Mouse (Mus musculus) limb, embryonic 15.5 days (tissue): Measurements from ENCODE around the gene Tgm5. TPM values are rescaled to one million over a fixed set of nuclear protein-coding genes. Genes with fewer than 3 reads are reported as not detected.
"Not testable (repeated sequence)": the region's sequence is repeated elsewhere in the genome, so short reads cannot be mapped to it uniquely, and the experiment has no call there.

Experiments used
- ATAC-seq: fragments of 200-750 bp; cut with Nextera tagmentation; 2 replicates; pipeline ENCODE4 v1.8.0; 2017; ENCODE audit warnings: low read depth, moderate TSS enrichment; ENCODE audit not compliant: insufficient number of reproducible peaks, low FRiP score, low TSS enrichment
- H3K27ac ChIP-seq: fragments of 300-500 bp; sonication (generic); 2 replicates; pipeline ENCODE4 v1.5.1; 2015; ENCODE audit warnings: moderate library complexity, mild to moderate bottlenecking, inconsistent platforms
- H3K27me3 ChIP-seq: fragments of 300-500 bp; sonication (generic); 2 replicates; pipeline ENCODE4 v1.6.1; 2015; ENCODE audit warnings: inconsistent platforms
- H3K36me3 ChIP-seq: fragments of 300-500 bp; sonication (generic); 2 replicates; pipeline ENCODE4 v1.6.1; 2015; ENCODE audit warnings: inconsistent platforms
- H3K4me1 ChIP-seq: fragments of 300-500 bp; sonication (generic); 2 replicates; pipeline ENCODE4 v1.6.1; 2015; ENCODE audit warnings: inconsistent platforms
- H3K4me2 ChIP-seq: fragments of 300-500 bp; sonication (generic); 2 replicates; pipeline ENCODE4 v1.6.1; 2015; ENCODE audit warnings: mild to moderate bottlenecking, inconsistent platforms
- H3K4me3 ChIP-seq: fragments of 300-500 bp; sonication (generic); 2 replicates; pipeline ENCODE4 v1.5.1; 2015; ENCODE audit warnings: mild to moderate bottlenecking, inconsistent platforms
- H3K9ac ChIP-seq: fragments of 300-500 bp; sonication (generic); 2 replicates; pipeline ENCODE4 v1.6.1; 2015; ENCODE audit warnings: inconsistent platforms
- H3K9me3 ChIP-seq: fragments of 300-500 bp; sonication (generic); 2 replicates; pipeline ENCODE4 v1.6.1; 2016; ENCODE audit warnings: inconsistent platforms
- WGBS: fragments of 180-500 bp; shearing (Covaris S2); methylation state at CpG from one replicate; pipeline ENCODE4 v1.1.7; 2015; 5-methylcytosine and 5-hydroxymethylcytosine counted together
- polyA plus RNA-seq: library from polyadenylated mRNA; unstranded; fragments of >200 nt; fragmentation: Nextera tagmentation; extraction: Ambion mirVana; gene quantifications from 2 replicates; pipeline ENCODE4 v1.2.1, GENCODE M21; 2015

Gene Tgm5
- polyA plus RNA-seq, 1 experiment from 2014 or later, result 0.10 TPM

DNA sequence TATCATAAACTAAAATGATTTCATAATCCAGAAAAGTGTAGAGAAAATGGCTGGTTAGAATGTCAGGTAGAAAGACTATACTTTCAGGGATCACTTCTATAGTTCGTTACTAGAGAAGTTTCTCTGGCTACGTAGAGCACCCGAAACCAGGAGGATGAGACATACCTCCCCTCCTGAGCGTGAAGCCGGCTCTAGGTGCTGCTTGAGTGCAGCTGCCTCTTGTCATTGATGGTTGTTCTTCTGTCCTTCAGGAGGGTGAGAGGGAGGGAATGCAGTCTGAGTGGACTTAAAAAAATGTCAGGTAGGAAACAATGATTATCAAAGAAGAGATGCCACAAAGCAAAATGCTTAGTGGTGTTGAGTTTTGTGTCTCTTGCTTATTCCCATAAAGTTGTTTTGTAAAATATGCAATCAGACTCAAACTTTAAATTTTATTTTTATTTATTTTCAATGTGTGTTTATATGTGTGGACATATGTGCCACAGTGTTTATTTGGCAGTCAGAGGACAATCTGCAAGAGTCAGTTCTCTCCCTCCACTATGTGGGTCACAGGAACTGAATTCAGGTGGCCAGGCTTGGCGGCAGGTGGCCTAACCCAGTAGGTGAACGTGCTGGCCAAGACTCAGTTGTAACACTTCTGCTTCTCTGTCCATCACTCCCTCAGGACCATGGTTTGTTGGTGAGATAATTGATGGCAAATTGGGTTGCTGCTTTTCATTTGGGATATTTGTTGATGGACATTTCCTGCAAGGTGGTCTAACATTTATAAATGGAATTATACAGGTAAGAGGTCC is 81.4 kb downstream of the Tgm5 start:
- Histone ChIP-seq H3K4me3 (no peak overlapping the region), H3K4me1 (peaks cover 4% of the 10 kb centered on the region), H3K4me2 (no peak overlapping the region), H3K36me3 (no peaks in the 10 kb centered on the region), H3K9ac (no peak overlapping the region), H3K27ac (no peak overlapping the region), H3K9me3 (no peaks in the 10 kb centered on the region), H3K27me3 (no peaks in the 10 kb centered on the region)
- ATAC-seq, result no peak
- 79% methylated on average over 7 of the region's 7 CpGs for WGBS

DNA sequence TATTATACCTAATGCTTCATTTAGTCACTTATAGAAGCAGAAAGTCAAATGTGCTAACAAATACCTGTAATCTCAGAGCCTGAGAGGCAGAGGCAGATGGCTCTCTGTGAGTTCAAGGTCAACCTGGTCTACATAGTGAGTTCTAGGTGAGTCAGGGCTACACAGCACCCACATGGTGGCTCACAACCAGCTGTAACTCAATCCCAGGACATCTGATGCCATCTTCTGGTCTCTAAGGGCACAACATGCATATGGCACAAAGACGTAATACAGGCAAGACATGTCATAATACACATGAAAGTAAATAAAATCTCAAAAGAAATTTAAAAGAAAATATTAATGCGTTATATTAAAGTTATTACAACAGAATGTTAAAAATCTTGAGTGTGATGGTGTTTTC is 82.1 kb downstream of the Tgm5 start:
- Histone ChIP-seq H3K4me1 (no peaks in the 10 kb centered on the region), H3K27me3 (no peaks in the 10 kb centered on the region), H3K36me3 (no peaks in the 10 kb centered on the region), H3K9me3 (no peaks in the 10 kb centered on the region), H3K27ac (no peak overlapping the region), H3K4me2 (no peak overlapping the region), H3K4me3 (no peak overlapping the region), H3K9ac (no peak overlapping the region)
- WGBS, result 69% methylated on average over 2 of the region's 2 CpGs
- no peak for ATAC-seq

DNA sequence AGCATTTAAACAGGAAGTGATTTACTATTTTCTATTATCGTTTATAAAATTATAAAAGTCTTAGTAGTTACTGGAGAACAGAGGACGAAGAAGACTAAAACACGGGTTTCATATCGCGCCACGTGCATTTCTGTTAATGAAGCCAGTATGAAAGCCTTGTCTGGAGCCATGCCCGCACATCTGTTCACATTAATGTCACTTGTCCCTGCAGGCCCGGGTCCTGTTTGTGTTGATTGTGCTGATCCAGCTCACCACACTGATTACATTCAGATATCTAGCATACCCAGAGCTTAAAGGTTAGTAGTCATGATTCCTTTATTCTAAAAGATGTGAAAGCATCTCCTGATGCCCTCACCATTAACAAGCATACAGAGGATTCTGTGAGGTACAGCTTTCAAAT is 86.8 kb downstream of the Tgm5 start:
- H3K9me3 ChIP-seq, result no peaks in the 10 kb centered on the region
- no peak overlapping the region for H3K4me2 ChIP-seq
- 77% methylated on average over 8 of the region's 8 CpGs for WGBS
- no peak for ATAC-seq
- no peaks in the 10 kb centered on the region for H3K27me3 ChIP-seq
- no peak overlapping the region for H3K9ac ChIP-seq
- H3K27ac ChIP-seq, result no peak overlapping the region
- no peaks in the 10 kb centered on the region for H3K4me1 ChIP-seq
- H3K4me3 ChIP-seq, result no peak overlapping the region
- H3K36me3 ChIP-seq, result no peaks in the 10 kb centered on the region

DNA sequence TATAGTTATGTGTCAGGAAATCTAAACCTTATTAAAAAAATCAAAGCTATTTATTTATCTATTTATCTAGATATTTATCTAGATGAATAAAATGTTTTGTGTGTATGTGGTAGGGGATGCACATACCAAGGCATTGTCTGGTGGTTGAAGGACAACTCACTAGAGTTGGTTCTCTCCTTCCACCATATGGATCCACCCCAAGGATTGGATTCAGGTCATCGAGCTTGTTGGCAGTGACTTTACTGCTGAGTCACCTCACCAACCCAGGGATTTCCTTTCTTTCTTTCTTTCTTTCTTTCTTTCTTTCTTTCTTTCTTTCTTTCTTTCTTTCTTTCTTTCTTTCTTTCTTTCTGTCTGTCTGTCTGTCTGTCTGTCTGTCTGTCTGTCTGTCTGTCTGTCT is 89.0 kb downstream of the Tgm5 start:
- not testable (repeated sequence) for H3K36me3 ChIP-seq, H3K4me3 ChIP-seq, H3K27ac ChIP-seq, ATAC-seq, H3K9ac ChIP-seq, H3K4me2 ChIP-seq, H3K27me3 ChIP-seq, H3K4me1 ChIP-seq, H3K9me3 ChIP-seq
- 84% methylated on average over 1 of the region's 1 CpGs for WGBS

Other genes starting within 250 kb of the Tgm5 start
- 4.8 and 6.2 TPM in 2 replicates for gene Cdan1, start 235.7 kb downstream of the Tgm5 start, polyA plus RNA-seq
- gene Ttbk2, start 235.2 kb downstream of the Tgm5 start, polyA plus RNA-seq, result 2.7 and 3.9 TPM in 2 replicates
- 21.8 and 25.5 TPM in 2 replicates for gene Ubr1, start 115.1 kb downstream of the Tgm5 start, polyA plus RNA-seq
- gene Tmem62, start 108.8 kb downstream of the Tgm5 start, polyA plus RNA-seq, result 2.4 and 2.6 TPM in 2 replicates
- gene Ccndbp1, start 77.4 kb downstream of the Tgm5 start, polyA plus RNA-seq, result 37.3 and 39.5 TPM in 2 replicates
- gene Epb42, start 48.8 kb downstream of the Tgm5 start, polyA plus RNA-seq, result 0.47 and 1.0 TPM in 2 replicates
- gene Tgm7, start 24.0 kb upstream of the Tgm5 start, polyA plus RNA-seq, result not detected in 2 replicates
- 16.7 and 17.7 TPM in 2 replicates for gene Adal, start 54.6 kb upstream of the Tgm5 start, polyA plus RNA-seq
- gene Lcmt2, start 54.8 kb upstream of the Tgm5 start, polyA plus RNA-seq, result 19.7 and 21.4 TPM in 2 replicates
- 48.7 and 48.9 TPM in 2 replicates for gene Tubgcp4, start 84.8 kb upstream of the Tgm5 start, polyA plus RNA-seq
- 9.3 and 10.1 TPM in 2 replicates for gene Zscan29, start 85.3 kb upstream of the Tgm5 start, polyA plus RNA-seq
- gene Trp53bp1, start 185.6 kb upstream of the Tgm5 start, polyA plus RNA-seq, result 52.4 and 62.6 TPM in 2 replicates
- gene Map1a, start 203.8 kb upstream of the Tgm5 start, polyA plus RNA-seq, result 3.8 and 3.9 TPM in 2 replicates